Mouse (Mus musculus) v-Abl transformed pro-B cells (cell line): Measurements from ENCODE around the gene Tbx2.

Experiments
- in situ Hi-C, 2 experiments: fragments of 400-800 bp; cut with MboI; formaldehyde crosslinking; loops; one replicate each; pipeline ENCODE4 v1.15.1; 2025; ENCODE audit not compliant: unreplicated experiment in 2 of 2

The Tbx2 gene

DNA sequence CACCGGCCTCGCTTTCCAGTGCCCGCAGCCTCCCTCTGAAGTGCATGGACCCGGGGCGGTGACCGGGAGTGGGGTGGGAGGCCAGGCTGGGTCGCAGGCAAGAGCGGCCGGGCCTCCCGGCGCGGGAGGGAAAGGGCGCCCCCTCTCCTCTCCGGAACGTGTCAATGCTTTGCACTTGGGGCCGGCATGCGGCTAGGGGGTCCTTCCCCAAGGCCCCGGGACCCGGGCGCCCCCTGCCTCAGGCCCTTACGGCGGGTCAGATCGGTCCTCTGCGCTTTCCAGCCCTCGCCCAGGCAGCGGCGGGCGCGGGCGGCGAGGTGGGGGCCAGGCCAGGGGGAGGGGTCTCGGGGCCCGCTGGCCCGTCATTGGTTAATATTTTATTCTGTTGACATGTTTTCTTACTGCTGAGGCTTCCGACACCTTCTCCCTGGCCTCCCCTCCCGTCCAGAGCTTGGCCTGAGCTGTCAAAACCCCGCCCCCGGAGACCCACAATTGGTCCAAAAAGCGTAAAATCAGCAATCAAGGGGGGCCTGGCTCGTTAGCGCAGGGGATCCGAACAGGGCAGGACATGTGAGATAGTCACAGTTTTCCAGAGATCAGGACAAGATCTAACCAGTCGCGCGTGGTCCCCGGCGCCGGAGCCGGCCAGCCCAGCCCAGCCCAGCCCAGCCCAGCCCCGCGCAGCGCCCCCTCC lies at the start of gene Tbx2:
Tbx2 (plus strand) TSS at position 321 of the 694 bp plus-strand sequence.
- in situ Hi-C loops: loop anchor here in 1 of 2 experiments (25.0 kb wide), 1 partner anchor 830 kb away; no protein-coding TSS in a partner anchor

DNA sequence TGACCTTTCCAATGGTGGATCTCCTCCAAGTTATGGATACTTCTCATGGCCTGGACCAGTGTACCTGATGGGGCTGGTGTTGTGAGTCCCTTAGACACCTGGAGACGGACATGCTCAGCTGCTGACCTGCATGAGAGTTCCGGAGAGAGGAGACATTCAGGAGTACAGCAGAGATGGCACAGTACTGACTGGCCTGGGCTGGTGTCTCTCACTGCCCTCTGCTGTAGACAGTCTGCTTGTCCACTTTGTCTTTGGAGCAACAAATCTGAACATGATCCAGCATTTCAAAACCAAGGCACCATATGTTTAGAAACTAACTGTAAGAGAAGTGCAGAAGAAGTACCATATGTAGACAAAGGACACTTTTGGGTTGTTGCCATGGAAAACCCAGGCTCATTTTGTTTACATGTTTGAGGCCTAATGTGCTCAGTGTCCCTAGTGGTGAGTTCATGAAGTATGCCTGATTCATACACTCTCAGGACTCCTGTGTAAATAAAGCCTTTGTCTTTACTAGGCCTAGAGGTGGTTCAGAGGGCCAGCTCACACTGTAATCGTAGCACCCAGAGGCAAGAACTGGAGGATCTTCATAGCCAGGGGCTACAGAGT lies 46.1 kb upstream of the Tbx2 start:
- in situ Hi-C loops: no loop called here

DNA sequence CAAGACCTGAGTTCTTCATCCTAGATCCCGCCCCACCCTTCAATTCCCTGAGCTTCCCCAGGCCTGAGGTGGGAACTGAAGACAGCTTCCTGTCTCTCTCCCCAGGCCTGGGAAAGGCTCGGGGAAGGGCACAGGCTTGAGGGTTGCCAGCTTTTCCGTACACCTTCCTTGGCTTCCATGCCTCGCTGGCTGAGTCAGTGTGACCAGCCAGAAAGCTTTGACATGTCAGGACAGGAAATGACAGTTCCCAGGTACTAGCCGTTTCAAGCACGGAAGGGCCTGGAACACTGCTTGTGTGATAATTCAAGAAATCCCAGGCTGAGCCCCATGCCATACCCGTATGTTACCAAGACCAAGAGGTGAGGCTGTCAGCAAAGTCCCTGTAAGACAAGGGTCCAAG lies 42.6 kb upstream of the Tbx2 start:
- in situ Hi-C loops: no loop called here

- in situ Hi-C loops: no loop called here
These were observed 42.1 kb upstream of the Tbx2 start for GRCm38 (mm10) chr11:85790267-85790666.

GRCm38 (mm10) chr11:85791212-85791611 lies 41.1 kb upstream of the Tbx2 start:
- in situ Hi-C loops: no loop called here

- in situ Hi-C loops: no loop called here
These were observed 39.7 kb upstream of the Tbx2 start for GRCm38 (mm10) chr11:85792534-85793215.

GRCm38 (mm10) chr11:85799456-85799855 lies 32.9 kb upstream of the Tbx2 start:
- in situ Hi-C loops: no loop called here

GRCm38 (mm10) chr11:85799856-85800255 lies 32.5 kb upstream of the Tbx2 start:
- in situ Hi-C loops: no loop called here

DNA sequence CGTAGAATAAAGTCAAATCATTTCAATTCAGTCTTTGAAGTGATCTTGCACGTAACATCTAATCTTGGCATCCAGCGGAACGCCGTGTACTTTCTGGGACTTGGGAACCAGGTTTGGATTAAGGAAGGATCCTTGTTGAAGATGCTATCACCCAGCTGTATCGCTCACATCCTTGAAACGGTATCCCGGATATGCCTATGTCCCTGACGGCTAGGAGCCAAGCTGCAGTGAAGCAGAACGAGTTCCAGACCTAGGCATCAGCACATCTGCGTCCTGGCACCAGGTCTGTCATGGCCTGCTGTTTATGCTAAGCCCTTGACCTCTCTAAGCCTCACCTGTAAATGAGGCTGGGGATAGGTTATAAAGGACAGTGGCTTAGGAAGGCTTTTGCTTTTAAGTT lies 32.0 kb upstream of the Tbx2 start:
- in situ Hi-C loops: no loop called here

GRCm38 (mm10) chr11:85804048-85804447 lies 28.3 kb upstream of the Tbx2 start:
- in situ Hi-C loops: no loop called here

- in situ Hi-C loops: no loop called here
These were observed 26.6 kb upstream of the Tbx2 start for GRCm38 (mm10) chr11:85805779-85806178.

DNA sequence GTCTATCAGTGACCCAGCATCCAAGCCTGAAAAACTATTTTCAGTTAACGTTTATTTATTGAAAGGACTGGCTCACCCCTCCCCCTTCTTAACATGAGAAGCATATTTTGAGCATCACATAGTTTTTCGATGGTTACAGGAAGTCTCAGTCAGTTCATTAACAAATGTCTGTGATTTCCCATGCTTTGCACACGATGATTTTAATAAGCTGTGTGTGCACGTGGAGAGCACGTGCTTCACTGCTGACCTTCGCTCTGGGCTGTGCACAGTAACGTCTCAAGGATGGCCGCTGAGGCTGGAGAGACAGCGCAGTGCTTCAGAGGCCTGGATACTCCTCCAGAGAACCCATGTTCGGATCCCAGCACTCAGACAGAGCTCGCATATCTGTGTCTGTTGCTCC lies 25.0 kb upstream of the Tbx2 start:
- in situ Hi-C loops: no loop called here

- in situ Hi-C loops: no loop called here
These were observed 21.1 kb upstream of the Tbx2 start for GRCm38 (mm10) chr11:85811229-85811628.

DNA sequence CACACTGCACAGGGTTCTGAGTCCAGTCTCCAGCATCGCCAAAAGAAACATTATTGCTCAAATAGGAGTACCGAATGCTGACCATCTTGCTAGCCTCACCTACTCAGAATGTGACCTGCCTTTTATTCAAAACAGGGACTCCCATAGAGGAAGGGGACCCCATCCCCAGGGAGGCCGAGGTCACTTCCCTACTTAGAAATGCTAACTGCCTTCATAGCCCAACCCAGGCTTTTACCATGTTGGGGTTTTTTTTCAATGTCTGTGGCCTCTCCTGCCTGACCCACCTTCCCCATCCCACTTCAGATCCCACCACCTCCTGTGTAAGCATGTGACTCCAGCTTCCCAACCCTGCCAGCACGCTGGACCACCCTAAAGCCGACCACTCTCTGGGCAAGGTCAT lies 20.7 kb upstream of the Tbx2 start:
- in situ Hi-C loops: no loop called here

- in situ Hi-C loops: no loop called here
These were observed 20.0 kb upstream of the Tbx2 start for GRCm38 (mm10) chr11:85812201-85812966.

- in situ Hi-C loops: no loop called here
These were observed 17.7 kb upstream of the Tbx2 start for GRCm38 (mm10) chr11:85814678-85815077.

- in situ Hi-C loops: no loop called here
These were observed 15.9 kb upstream of the Tbx2 start for GRCm38 (mm10) chr11:85816471-85816870.

DNA sequence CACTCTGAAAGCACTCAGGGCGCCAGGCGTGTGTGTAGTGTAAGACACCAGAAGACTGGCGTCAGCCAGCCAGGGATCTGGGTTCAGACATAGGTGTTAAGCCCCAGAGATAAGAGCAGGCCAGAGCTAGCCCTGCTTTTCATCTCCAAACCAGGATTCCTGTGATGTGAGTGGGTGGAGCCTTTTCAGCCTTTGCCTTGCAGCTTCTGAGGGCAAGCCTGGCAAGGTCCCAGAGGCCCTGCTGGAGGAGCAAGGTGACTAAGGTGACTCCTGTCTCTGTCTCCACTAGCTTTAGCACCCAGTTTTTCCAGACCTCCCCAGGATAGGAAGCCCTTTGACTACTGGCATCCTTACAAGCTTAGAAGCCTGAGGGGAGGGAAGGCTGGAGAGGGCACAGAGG lies 13.9 kb upstream of the Tbx2 start:
- in situ Hi-C loops: no loop called here

- in situ Hi-C loops: loop anchor here (5.0 kb wide), 3 partner anchors 299 to 439 kb away; no protein-coding TSS in a partner anchor
These were observed 11.4 kb upstream of the Tbx2 start for GRCm38 (mm10) chr11:85820959-85821358.

DNA sequence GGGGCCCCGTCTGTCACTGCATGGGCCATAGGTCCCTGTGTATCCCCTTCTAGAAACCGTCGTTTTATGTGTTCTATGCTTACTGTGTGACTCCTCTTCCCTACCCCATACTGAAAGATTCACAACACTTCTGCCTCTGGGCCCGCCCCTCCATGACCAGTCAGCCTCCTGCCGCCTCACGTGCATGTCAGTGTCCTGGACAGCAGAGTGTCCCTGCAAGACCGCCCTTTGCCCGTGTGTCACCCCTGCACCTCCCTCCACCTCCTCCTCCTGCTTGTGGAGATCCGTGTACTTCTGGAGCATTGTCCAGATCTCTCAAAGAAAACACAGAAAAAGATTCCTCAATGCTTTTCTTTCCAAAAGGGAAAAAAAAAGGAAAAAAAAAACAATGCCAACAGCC lies 10.7 kb upstream of the Tbx2 start:
- in situ Hi-C loops: loop anchor here (5.0 kb wide), 3 partner anchors 299 to 439 kb away; no protein-coding TSS in a partner anchor

DNA sequence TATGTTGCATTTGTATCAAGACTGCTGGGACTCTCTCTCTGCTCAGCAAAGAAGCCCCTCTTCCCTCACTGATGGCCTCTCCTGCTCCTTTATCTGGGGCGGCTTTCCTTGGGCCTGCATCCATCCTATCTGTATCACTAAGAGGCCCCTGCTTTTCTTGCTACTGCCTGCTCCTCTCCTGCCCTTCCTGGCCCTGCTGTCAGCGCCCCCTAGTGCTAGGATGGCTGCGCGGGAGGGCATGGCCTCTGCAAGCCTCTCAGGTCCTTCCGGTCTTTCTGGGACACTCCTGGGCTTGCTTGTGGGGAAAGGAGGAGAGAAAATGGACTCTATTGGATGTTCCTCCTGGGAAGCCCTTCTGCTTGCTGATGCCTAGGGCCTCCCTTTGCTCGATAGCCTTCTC lies 9.2 kb upstream of the Tbx2 start:
- in situ Hi-C loops: loop anchor here (5.0 kb wide), 3 partner anchors 301 to 441 kb away; no protein-coding TSS in a partner anchor
